Mouse (Mus musculus): ENCODE measurements at regions not wholly inside any gene's neighbourhood (a gene's known extent, or its start where the extent isn't known, plus 50 kb on each side); places are given as distances from the start of the nearest gene placed in this dataset.

DNA sequence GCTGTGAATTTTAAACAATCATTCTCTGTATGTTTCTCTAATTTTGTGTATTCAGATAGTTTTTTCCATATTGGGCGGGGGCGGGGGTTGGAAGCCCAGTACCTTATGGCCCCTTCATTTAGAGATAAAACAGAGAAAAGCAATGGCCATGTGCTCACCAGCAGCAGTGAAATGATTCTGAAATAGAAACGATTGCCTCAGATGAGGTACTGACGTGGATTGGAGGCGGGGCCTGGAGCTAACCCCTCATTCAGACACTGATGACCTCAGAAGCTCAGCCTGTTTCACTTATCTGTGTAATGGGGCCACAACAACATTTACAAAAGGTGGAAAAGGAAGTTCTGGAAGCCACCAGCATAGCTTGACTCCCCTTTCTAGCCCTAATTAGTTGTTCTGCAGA, 223.0 kb upstream of the Irx5 start:
- ATAC-seq (replicated peaks; ENCODE audit: low FRiP score, poor library complexity, severe bottlenecking) = no peak

DNA sequence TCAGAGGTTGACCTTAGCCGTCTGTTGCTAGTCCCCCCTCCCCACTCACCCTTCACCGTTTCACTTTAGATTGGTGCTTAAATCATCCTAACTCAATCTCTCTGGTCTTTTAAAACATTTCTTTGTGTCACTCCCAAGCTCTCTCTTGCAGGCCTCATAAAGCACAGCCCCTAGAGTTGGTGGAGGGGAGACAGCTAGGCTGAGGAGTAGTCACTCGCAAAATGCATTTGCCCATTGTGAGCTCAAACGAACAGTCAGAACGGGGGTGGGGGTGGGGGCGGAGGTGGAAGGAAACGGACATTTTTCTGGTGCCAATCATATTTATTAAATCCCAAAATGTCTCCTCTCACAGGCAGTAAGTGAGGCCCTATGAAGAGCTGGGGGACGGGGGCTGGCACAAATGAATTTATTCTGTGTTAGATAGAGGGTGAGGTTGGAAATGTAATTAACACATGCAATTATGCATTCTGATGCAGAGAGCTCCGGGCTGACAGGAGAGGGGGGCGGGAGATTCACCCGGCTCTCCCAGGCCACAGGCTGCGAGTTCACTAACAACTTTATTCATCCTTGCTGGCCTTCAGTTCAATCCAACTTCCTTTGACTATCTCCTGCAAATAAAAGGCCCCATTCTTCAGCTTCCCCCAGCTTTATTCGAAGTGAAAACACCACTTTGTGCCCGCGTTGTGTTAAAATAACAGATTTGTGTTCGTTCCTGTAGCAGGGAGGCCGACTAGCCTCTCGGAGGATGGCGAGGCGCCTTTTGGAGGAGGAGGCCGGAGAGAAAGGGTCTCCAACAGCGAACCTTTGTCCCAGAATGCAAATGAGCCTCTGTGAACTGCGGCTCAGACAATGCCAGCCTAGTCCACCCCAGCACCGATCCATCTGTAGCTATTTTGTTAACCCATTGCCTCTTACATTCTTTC, 223.7 kb upstream of the Irx5 start:
- ATAC-seq (replicated peaks; ENCODE audit: low FRiP score, poor library complexity, severe bottlenecking) = no peak

DNA sequence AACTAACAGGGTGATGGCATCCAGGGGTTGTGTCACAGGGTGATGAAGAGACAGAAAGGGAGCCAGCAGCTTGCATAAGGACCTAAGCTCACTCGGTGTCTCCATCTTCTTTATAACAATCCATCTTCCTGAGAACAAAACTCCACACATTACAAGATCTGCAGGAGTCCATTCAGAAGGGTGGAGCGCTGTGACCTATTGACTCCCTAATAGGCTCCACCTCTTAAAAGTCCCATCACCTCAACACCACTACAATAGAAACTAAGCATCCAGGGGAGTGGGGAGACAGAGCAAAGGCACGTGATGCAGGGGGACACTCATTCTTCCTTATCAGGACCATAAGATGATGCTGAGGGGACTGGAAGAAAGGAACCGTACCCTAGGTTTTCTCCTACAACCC, 224.5 kb upstream of the Irx5 start:
- no peak for ATAC-seq (replicated peaks; ENCODE audit: low FRiP score, poor library complexity, severe bottlenecking)

DNA sequence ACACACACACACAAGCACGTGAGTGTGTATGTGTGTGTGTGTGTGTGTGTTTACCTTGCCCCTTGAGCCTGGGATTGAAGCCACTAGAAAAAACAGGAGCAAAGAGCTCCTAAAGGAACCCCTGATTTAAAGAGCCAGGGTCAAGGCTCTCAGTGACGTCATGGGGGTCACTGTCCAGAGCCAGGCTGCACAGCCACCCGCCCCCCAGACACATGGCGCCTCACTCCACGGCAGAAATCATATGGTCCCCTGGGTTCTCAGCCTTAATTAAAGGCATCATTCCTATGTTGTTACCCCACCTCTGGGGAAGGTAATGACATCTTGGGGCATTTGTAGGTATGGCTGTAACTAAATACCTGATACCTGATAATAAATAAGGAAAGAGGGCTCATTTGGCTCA, 224.9 kb upstream of the Irx5 start:
- ATAC-seq (replicated peaks; ENCODE audit: low FRiP score, poor library complexity, severe bottlenecking) = no peak

DNA sequence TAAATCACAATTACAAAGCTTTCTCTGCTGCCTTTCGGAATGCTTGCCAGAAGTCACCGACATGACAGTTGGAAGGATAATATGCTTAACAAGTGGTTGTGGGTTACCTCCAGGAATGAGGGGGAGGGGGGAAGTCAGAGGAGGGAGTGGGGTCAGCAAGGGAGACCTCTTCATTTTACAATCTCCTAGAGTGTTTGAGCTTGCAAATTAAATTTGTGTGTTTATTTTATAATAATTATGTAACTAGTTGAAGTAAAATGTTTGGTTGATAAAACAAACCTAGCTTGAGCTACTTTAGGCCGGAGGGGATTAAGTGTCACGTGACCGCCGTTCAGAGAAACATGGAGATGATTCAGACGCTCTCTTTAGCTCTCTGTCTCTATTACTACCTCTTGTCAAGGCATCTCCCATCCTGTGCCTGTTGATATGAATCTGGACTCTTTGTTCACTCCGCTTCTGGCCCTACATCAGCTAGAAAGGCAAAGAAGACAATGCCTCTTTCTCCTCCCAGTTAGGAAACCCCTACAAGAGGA, 227.3 kb upstream of the Irx5 start:
- no peak for ATAC-seq (replicated peaks; ENCODE audit: low FRiP score, poor library complexity, severe bottlenecking)

DNA sequence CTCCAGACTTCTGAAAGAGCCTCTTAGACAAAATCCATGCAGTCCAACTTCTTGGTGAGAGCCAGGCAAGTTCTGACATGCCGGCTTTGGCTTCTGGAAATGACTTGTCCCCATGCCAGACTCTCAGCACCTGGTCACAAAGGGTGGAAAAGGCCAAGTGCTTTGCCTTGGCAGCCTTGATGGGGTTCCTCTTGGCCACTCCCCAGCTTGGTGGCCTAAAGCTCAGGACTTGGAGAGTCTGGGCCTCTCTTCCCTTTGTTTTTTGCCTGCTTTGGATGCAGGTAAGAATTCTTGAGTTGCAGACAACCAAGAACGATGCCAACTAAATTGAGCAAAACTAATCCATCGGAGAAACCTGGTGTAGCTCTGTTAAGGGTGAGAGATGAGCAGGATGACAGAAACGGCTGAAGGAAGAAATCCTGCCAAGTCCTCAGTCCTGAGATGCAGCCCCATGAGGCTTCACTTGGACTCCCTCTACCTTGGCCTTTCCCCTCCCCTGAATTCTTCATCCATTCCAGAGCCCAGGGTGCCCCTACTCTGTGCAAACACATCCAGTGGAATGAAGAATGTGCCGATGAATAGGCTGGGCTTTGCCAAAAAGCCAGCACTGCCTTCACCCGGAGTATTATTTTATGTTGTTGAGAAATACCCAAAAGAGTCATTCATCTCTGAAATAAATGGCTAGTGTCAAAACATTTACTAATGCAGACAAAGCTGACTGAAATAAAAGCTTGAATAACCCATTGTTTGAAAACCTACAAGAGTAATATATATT, 228.0 kb upstream of the Irx5 start:
- no peak for ATAC-seq (replicated peaks; ENCODE audit: low FRiP score, poor library complexity, severe bottlenecking)

DNA sequence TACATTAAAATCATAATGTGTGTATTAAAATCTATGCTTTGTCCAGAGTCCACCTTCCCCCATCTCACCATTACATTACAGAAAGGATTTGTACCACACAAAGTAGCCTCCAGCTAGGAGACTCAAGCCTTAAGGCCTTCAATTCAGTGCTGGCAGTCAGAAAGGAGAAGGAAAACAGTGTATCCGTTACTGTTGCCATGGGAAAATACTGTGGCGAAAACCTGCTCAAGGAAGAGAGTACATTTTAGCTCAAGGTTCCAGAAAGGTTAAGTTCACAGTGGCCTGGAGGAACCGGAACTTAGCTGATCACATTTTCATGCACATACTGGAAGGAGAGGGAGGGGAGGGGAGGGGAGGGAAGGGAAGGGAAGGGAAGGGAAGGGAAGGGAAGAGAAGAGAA, 231.8 kb upstream of the Irx5 start:
- ATAC-seq (replicated peaks; ENCODE audit: low FRiP score, poor library complexity, severe bottlenecking) = no peak

DNA sequence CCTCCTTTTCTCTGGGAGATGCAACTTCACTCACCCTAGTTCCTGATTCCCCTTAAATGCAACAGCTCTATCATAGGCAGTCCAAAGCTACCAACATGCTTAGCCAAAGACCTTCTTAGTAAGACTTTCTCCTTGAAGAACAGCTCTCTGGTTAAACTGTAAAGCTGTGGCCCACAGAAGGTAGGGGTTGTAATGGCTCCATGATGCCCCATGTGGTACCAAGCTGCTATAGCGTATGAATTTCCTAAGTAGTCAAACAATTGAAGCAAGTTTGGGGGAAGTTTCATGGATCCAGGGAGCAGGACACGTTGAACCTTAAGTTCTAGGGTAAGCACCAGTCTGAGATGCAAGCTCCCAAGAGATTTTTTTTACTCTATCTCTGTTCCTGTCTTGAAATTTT, 236.1 kb upstream of the Irx5 start:
- ATAC-seq (replicated peaks; ENCODE audit: low FRiP score, poor library complexity, severe bottlenecking) = no peak

DNA sequence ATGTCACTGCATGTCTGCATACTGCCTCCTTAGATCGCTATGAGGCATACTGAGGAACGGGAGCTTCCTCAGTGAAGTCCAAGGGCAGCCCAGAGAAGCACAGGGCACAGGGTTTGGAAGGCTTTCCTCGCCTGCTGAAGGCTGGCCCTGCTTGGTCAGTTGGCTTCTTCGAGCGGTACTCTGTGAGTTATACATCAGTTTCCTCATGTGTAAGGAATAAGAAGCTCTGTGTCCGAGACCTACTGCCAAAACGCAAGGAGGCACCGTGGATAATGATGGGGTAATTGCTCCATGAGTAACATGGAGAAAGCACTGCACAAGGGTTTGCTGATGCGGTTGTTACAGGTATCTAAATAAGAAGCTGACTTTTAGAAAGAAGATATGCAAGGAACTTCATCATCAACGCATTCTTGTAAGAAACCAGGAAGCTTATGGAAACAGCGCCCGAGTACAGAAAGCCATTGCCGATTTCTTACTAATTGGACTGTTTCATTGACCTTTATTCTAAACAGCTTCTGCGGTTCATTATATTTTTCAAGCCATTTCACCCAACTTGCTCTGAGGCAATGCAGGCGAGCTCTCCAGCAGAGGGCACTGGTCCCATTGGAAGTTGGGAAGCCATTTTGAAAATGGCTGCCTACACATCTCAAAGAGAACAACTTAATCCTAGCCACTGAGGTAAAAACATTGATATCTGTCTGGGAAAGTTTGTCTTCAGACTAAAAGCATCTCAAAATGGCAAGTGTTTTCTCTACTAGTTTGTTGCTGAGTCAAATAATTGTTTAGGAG, 241.8 kb upstream of the Irx5 start:
- no peak for ATAC-seq (replicated peaks; ENCODE audit: low FRiP score, poor library complexity, severe bottlenecking)

DNA sequence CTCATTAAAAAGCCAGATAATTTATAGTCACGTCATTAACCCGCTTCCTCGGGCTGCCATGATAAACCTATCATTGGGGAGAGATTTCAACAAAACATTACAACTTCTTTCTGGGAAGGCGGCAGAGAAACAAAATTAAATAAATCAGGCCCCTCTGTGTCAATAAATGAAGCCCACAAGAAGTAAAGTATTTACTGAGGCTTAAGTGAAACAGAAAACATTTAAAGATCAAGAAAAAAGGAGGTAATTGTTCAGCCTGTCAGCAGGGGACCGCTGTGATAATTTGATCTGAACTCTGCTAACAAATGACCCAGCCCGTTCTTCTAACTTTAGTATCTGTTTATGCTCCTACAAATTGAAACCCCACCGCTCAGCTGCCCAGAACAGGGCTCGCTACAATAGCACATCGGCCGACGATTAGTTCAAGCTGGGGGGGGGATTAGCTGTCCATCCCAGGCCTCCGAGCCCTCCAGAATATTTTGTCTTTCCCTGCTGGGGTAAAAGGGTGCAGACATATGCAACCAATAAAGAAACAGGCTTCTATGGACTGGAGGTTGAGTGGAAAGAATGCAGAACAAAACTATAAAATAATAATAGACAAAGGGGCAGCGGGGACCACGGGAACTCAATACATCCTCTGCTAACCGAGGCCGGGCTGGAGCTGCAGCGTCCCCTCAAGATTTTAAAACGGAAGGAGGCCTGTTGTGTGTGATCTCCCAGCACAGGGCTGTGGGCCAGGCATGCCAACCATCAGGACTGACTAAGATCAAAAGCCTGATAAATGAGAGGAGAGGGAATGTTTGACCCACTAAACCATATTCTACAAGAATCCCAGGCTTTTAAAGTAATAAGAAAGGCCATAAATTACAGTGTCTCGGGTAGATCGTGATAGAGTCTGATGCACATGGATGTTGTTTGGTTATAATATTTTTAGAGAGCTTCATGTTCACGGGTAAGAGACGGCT, 242.8 kb upstream of the Irx5 start:
- ATAC-seq (replicated peaks; ENCODE audit: low FRiP score, poor library complexity, severe bottlenecking) = no peak

DNA sequence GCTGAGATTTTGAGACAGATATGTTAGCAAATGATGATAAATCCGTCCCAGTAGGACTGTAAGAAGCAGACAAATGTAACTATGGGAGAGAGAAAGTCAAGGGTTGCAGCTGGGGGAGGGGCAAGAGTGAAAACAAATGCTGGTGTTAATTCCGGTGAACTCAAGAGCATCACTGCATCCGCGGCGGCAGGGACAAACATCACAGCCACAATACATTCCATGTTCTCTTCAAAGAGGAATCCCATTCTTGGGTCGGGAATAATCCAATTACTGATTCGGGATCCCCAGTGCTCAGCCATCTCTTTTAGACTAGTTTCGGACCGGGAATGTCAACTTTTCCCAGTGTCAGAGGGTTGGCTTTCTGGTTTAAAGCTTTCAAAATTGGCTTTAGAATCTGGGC, 243.5 kb upstream of the Irx5 start:
- no peak for ATAC-seq (replicated peaks; ENCODE audit: low FRiP score, poor library complexity, severe bottlenecking)

DNA sequence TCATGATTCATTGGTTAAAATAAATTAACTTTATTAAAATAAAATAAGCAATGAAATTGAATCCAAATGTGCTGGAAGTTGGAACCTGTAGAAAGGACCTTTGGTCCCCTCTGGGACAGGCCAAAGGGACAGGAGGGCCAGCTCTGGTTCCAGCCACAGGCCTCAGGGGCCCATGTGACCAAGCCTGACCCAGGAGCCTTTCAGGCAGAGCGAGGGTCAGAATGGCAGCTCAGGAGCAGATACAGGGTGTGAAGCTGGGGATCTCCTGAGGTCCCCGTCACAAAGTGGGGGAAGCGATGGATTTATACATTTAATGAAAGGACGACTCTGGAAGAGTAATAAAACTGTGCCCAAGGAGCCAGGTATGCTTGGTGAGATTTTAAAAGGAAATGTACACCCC, 244.0 kb upstream of the Irx5 start:
- no peak for ATAC-seq (replicated peaks; ENCODE audit: low FRiP score, poor library complexity, severe bottlenecking)

DNA sequence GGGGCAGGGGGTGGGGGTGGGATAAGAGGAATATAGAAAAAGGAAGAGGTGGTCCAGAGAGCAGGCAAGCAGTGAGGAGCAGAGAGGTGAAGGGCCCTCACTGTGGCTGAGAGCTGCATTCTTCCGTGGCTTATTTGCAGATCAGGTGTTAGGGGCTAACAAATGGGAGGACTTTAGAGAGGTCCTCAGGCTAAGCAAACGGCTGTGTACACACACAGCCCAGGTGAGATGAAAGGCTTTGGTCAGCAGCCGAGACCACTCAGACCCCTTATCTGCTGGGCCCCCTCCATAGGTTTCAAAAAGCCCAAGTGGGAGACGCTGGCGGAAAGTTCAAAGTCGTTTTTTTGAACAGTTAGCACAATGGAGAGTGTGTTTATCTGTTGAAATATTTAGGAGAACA, 252.9 kb upstream of the Irx5 start:
- no peak for ATAC-seq (replicated peaks; ENCODE audit: low FRiP score, poor library complexity, severe bottlenecking)

DNA sequence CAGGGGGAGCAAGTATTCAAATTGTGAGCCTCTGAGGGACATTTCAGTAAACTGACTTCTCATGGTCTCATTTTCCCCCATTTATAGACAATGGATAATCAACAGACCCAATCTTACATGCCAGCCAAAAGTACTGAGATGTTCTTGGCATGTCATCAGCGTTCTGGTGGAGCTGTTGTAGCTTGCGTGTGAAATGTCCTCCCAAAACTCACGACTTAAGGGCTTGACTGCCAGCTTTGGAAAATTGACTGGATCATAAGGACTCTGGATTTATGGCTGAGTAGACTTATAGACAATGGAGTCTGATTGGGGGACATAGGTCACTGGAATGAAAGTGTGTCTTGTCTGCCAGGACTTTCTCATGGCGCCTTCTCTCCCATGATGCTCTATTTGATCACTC, 254.9 kb upstream of the Irx5 start:
- ATAC-seq (replicated peaks; ENCODE audit: low FRiP score, poor library complexity, severe bottlenecking) = no peak

DNA sequence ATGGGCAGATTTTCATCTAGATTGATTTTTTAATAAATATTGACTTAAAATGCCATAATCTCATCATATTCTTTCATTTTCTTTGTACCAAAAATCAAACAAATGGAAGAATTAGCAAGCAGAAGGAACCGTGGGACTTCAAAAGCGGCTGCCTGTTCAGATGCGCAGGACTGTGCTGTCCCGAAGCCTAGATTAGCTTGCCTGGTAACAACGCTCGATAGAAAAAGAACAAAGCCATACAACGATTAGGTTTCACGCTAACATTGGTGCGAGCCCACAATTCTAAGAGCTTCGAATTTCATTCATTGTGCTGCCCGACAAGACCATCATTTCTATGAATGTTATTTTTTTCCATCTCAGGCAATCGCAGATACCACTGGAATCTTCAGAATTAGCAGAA, 262.1 kb upstream of the Irx5 start:
- ATAC-seq (replicated peaks; ENCODE audit: low FRiP score, poor library complexity, severe bottlenecking) = no peak

DNA sequence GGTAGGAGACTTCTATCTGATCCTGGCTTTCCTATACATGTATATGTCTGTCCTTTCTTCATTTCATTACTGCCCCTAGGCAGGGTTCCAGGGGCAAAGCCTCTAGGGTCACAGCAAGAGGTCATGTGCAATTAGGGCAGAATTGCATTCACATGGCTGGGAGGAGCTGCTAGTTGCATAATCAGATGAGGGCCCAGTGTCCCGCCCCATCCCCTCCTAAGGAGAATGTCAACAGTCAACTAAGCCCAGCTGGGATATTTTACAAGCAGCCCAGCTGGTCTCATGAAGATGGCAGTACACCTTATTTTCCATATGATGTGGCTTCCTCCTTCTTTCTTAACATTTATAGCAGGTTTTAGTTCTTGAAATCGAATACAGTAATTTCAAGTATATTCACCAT, 273.3 kb upstream of the Irx5 start:
- no peak for ATAC-seq (replicated peaks; ENCODE audit: low FRiP score, poor library complexity, severe bottlenecking)

DNA sequence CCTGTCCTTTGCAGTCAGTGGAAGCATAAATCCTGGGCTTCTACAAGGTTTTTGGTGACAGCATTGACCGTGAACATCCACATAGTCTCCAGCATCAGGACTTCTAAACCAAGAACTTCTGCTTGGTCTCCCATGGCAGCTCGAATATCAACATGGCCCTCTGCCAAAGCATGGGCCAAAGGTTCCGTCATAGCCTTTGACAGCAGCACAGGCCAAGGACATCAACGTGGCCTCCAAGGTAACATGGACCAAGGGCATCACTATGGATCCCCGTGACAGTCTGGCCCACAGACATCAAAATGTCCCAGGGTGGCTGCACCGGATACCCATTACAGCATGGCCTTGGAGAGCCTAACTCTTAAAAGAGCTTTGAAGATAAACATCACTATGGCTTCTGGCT, 275.5 kb upstream of the Irx5 start:
- ATAC-seq (replicated peaks; ENCODE audit: low FRiP score, poor library complexity, severe bottlenecking) = no peak

DNA sequence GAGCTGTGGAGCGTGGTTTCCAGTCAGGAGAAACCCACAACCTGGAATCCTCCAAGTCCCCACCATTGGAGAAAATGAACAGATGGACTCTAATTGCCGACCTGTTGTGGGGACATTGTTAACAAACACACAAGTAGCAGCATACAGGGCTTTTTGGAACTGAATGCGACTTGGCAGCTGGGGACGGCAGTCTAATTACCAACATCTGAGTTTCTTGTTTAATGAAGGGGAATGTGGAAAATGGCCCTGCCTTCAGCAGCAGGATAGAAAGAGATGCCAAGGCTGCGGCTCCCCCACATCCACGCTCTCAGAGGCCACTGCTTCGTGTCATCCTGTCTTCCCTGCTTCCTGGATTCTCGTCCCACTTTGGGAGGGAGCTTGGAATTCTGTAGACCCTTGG, 276.6 kb upstream of the Irx5 start:
- no peak for ATAC-seq (replicated peaks; ENCODE audit: low FRiP score, poor library complexity, severe bottlenecking)

DNA sequence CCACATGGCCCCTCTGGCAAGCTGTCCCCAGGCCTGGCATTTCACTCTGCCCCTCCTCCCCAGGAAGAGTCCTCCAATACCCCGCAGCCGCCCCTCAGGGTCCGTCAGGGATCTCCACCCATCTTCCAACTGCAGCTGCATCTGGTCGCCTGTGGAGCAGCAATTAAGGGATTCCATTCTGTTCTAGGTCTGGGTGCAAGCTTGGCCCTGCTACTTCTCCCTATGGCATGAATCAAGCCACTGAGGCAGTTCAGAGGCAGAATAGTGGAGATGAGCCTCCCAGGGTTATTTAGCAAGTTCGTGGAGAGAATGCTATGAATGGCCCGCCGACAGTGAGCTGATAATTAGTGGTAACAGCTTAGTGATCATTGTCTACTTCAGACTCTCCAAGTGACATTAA, 275.7 kb upstream of the Irx3 start:
- no peak for ATAC-seq (replicated peaks; ENCODE audit: low FRiP score, poor library complexity, severe bottlenecking)
